Mouse (Mus musculus): ENCODE measurements at regions not wholly inside any gene's neighbourhood (a gene's known extent, or its start where the extent isn't known, plus 50 kb on each side); places are given as distances from the start of the nearest gene placed in this dataset.

GRCm38 (mm10) chr13:110741576-110742206 lies 346.8 kb downstream of the Plk2 start:
- 66% methylated on average over 11 of the region's 11 CpGs for WGBS
- H3K27me3 ChIP-seq (replicated peaks; ENCODE audit: control insufficient read depth, insufficient read depth, low read length): no peaks in the 10 kb centered on the region

GRCm38 (mm10) chr13:110747223-110747868 lies 352.5 kb downstream of the Plk2 start:
- no peaks in the 10 kb centered on the region for H3K36me3 ChIP-seq (ENCODE audit: control insufficient read depth, insufficient read depth, low read length)
- no peak for ATAC-seq (ENCODE audit: low read depth)
- H3K9me3 ChIP-seq (ENCODE audit: control insufficient read depth, low read length): no peaks in the 10 kb centered on the region
- DNase-seq (ENCODE audit: low spot score): peak; percentile 20
- no peak overlapping the region for H3K4me2 ChIP-seq (ENCODE audit: low read depth, low read length)
- no peak overlapping the region for H3K9ac ChIP-seq (ENCODE audit: low read depth, low read length)
- H3K4me3 ChIP-seq (ENCODE audit: low read depth, low read length): no peak overlapping the region
- WGBS: 56% methylated on average over 6 of the region's 6 CpGs
- no peaks in the 10 kb centered on the region for H3K27me3 ChIP-seq (replicated peaks; ENCODE audit: control insufficient read depth, insufficient read depth, low read length)
- H3K27ac ChIP-seq (replicated peaks; ENCODE audit: low read depth, low read length): no peak overlapping the region; the same call in 1 of the 2 replicates
- no peaks in the 10 kb centered on the region for H3K4me1 ChIP-seq (ENCODE audit: control insufficient read depth, insufficient read depth, low read length)

More at GRCm38 (mm10) chr13:110741576-110742206, 346.8 kb downstream of the Plk2 start:
- no peaks in the 10 kb centered on the region for H3K36me3 ChIP-seq (ENCODE audit: control insufficient read depth, insufficient read depth, low read length)
- H3K4me1 ChIP-seq (ENCODE audit: control insufficient read depth, insufficient read depth, low read length): no peaks in the 10 kb centered on the region
- DNase-seq (ENCODE audit: low spot score) (no peak), ATAC-seq (ENCODE audit: low read depth) (no peak)
- H3K4me2 ChIP-seq (ENCODE audit: low read depth, low read length): no peak overlapping the region
- H3K27ac ChIP-seq (replicated peaks; ENCODE audit: low read depth, low read length): no peak overlapping the region
- no peak overlapping the region for H3K4me3 ChIP-seq (ENCODE audit: low read depth, low read length)
- H3K9ac ChIP-seq (ENCODE audit: low read depth, low read length): no peak overlapping the region
- no peaks in the 10 kb centered on the region for H3K9me3 ChIP-seq (ENCODE audit: control insufficient read depth, low read length)

GRCm38 (mm10) chr13:110752746-110753145 lies 357.9 kb downstream of the Plk2 start:
- no peaks in the 10 kb centered on the region for H3K36me3 ChIP-seq (ENCODE audit: control insufficient read depth, insufficient read depth, low read length)
- H3K9me3 ChIP-seq (ENCODE audit: control insufficient read depth, low read length): no peaks in the 10 kb centered on the region
- no peak overlapping the region for H3K4me2 ChIP-seq (ENCODE audit: low read depth, low read length)
- WGBS: 79% methylated on average over 4 of the region's 4 CpGs
- H3K27me3 ChIP-seq (replicated peaks; ENCODE audit: control insufficient read depth, insufficient read depth, low read length): no peaks in the 10 kb centered on the region
- no peak overlapping the region for H3K27ac ChIP-seq (replicated peaks; ENCODE audit: low read depth, low read length)
- H3K4me3 ChIP-seq (ENCODE audit: low read depth, low read length): no peak overlapping the region
- ATAC-seq (ENCODE audit: low read depth) (no peak), DNase-seq (ENCODE audit: low spot score) (no peak)
- H3K9ac ChIP-seq (ENCODE audit: low read depth, low read length): no peak overlapping the region
- H3K4me1 ChIP-seq (ENCODE audit: control insufficient read depth, insufficient read depth, low read length): no peaks in the 10 kb centered on the region

- H3K27me3 ChIP-seq (replicated peaks; ENCODE audit: control insufficient read depth, insufficient read depth, low read length): no peaks in the 10 kb centered on the region
- H3K4me2 ChIP-seq (ENCODE audit: low read depth, low read length): no peak overlapping the region
- H3K9ac ChIP-seq (ENCODE audit: low read depth, low read length): no peak overlapping the region
- no peaks in the 10 kb centered on the region for H3K36me3 ChIP-seq (ENCODE audit: control insufficient read depth, insufficient read depth, low read length)
- no peak overlapping the region for H3K4me3 ChIP-seq (ENCODE audit: low read depth, low read length)
- no peak for ATAC-seq (ENCODE audit: low read depth)
- H3K27ac ChIP-seq (replicated peaks; ENCODE audit: low read depth, low read length): no peak overlapping the region
- WGBS: 78% methylated on average over 9 of the region's 9 CpGs
- H3K9me3 ChIP-seq (ENCODE audit: control insufficient read depth, low read length): no peaks in the 10 kb centered on the region
- H3K4me1 ChIP-seq (ENCODE audit: control insufficient read depth, insufficient read depth, low read length): no peaks in the 10 kb centered on the region
- no peak for DNase-seq (ENCODE audit: low spot score)
These were observed 359.7 kb downstream of the Plk2 start for GRCm38 (mm10) chr13:110754548-110754947.

GRCm38 (mm10) chr13:110756877-110757276 lies 362.0 kb downstream of the Plk2 start:
- Histone ChIP-seq H3K27me3 (replicated peaks; ENCODE audit: control insufficient read depth, insufficient read depth, low read length) (no peaks in the 10 kb centered on the region), H3K4me3 (ENCODE audit: low read depth, low read length) (no peak overlapping the region), H3K36me3 (ENCODE audit: control insufficient read depth, insufficient read depth, low read length) (no peaks in the 10 kb centered on the region), H3K4me2 (ENCODE audit: low read depth, low read length) (no peak overlapping the region), H3K9me3 (ENCODE audit: control insufficient read depth, low read length) (no peaks in the 10 kb centered on the region), H3K9ac (ENCODE audit: low read depth, low read length) (no peak overlapping the region), H3K4me1 (ENCODE audit: control insufficient read depth, insufficient read depth, low read length) (no peaks in the 10 kb centered on the region), H3K27ac (replicated peaks; ENCODE audit: low read depth, low read length) (no peak overlapping the region)
- ATAC-seq (ENCODE audit: low read depth) (no peak), DNase-seq (ENCODE audit: low spot score) (no peak)
- 69% methylated on average over 2 of the region's 2 CpGs for WGBS

- H3K27me3 ChIP-seq (replicated peaks; ENCODE audit: control insufficient read depth, insufficient read depth, low read length): no peaks in the 10 kb centered on the region
- ATAC-seq (ENCODE audit: low read depth): no peak
- H3K4me1 ChIP-seq (ENCODE audit: control insufficient read depth, insufficient read depth, low read length): no peaks in the 10 kb centered on the region
- DNase-seq (ENCODE audit: low spot score): no peak
- no peak overlapping the region for H3K4me3 ChIP-seq (ENCODE audit: low read depth, low read length)
- no peak overlapping the region for H3K4me2 ChIP-seq (ENCODE audit: low read depth, low read length)
- no peak overlapping the region for H3K27ac ChIP-seq (replicated peaks; ENCODE audit: low read depth, low read length)
- H3K36me3 ChIP-seq (ENCODE audit: control insufficient read depth, insufficient read depth, low read length): no peaks in the 10 kb centered on the region
- no peak overlapping the region for H3K9ac ChIP-seq (ENCODE audit: low read depth, low read length)
- no peaks in the 10 kb centered on the region for H3K9me3 ChIP-seq (ENCODE audit: control insufficient read depth, low read length)
These were observed 374.4 kb downstream of the Plk2 start for GRCm38 (mm10) chr13:110769210-110769609.

GRCm38 (mm10) chr13:110775251-110775650 lies 380.4 kb downstream of the Plk2 start:
- no peak overlapping the region for H3K4me3 ChIP-seq (ENCODE audit: low read depth, low read length)
- no peaks in the 10 kb centered on the region for H3K4me1 ChIP-seq (ENCODE audit: control insufficient read depth, insufficient read depth, low read length)
- no peak overlapping the region for H3K27ac ChIP-seq (replicated peaks; ENCODE audit: low read depth, low read length)
- no peaks in the 10 kb centered on the region for H3K36me3 ChIP-seq (ENCODE audit: control insufficient read depth, insufficient read depth, low read length)
- H3K4me2 ChIP-seq (ENCODE audit: low read depth, low read length): no peak overlapping the region
- no peaks in the 10 kb centered on the region for H3K9me3 ChIP-seq (ENCODE audit: control insufficient read depth, low read length)
- no peaks in the 10 kb centered on the region for H3K27me3 ChIP-seq (replicated peaks; ENCODE audit: control insufficient read depth, insufficient read depth, low read length)
- DNase-seq (ENCODE audit: low spot score): no peak
- H3K9ac ChIP-seq (ENCODE audit: low read depth, low read length): no peak overlapping the region
- ATAC-seq (ENCODE audit: low read depth): no peak

GRCm38 (mm10) chr13:110784162-110784785 lies 389.4 kb downstream of the Plk2 start:
- no peak overlapping the region for H3K9ac ChIP-seq (ENCODE audit: low read depth, low read length)
- H3K4me3 ChIP-seq (ENCODE audit: low read depth, low read length): no peak overlapping the region
- no peak overlapping the region for H3K4me2 ChIP-seq (ENCODE audit: low read depth, low read length)
- WGBS: 40% methylated on average over 12 of the region's 12 CpGs
- ATAC-seq (ENCODE audit: low read depth): no peak
- no peaks in the 10 kb centered on the region for H3K36me3 ChIP-seq (ENCODE audit: control insufficient read depth, insufficient read depth, low read length)
- no peak for DNase-seq (ENCODE audit: low spot score)
- no peaks in the 10 kb centered on the region for H3K9me3 ChIP-seq (ENCODE audit: control insufficient read depth, low read length)
- no peaks in the 10 kb centered on the region for H3K27me3 ChIP-seq (replicated peaks; ENCODE audit: control insufficient read depth, insufficient read depth, low read length)
- H3K4me1 ChIP-seq (ENCODE audit: control insufficient read depth, insufficient read depth, low read length): 0 out of 2 replicates have a peak, but pooled peaks cover 3% of the 10 kb centered on the region
- no peak overlapping the region for H3K27ac ChIP-seq (replicated peaks; ENCODE audit: low read depth, low read length)
